Mouse (Mus musculus): ENCODE data around the gene Vgll2.

GRCm38 (mm10) chr10:52048287-52048686 is 26.0 kb downstream of the Vgll2 start:
- no peak for TF ChIP-seq CTCF (IDR thresholded peaks at IDR 0.05; ENCODE audit: control insufficient read depth, insufficient read depth, low read length)
- no peak for TF ChIP-seq POLR2A (IDR thresholded peaks at IDR 0.05; ENCODE audit: borderline replicate concordance, control insufficient read depth, low read depth, low read length)

All from bone marrow, adult 2 months (tissue).